Mouse (Mus musculus) liver, embryonic 13.5 days (tissue): ENCODE results near the gene Podxl2. TPM values are rescaled to one million over a fixed set of nuclear protein-coding genes. Genes with fewer than 3 reads are reported as not detected.

ENCODE experiments used
- ATAC-seq: fragments of 200-750 bp; cut with Nextera tagmentation; 2 replicates; pipeline ENCODE4 v1.8.0; 2017; ENCODE audit warnings: low read depth, mild to moderate bottlenecking, moderate number of reproducible peaks, moderate library complexity
- DNase-seq: peaks from one replicate; pipeline ENCODE4 v3.0.0; 2022
- H3K27ac ChIP-seq: fragments of 300-500 bp; sonication (generic); 2 replicates; pipeline ENCODE4 v1.5.1; 2015; ENCODE audit warnings: moderate library complexity, mild to moderate bottlenecking, inconsistent platforms
- H3K27me3 ChIP-seq: fragments of 300-500 bp; sonication (generic); 2 replicates; pipeline ENCODE4 v1.6.1; 2015; ENCODE audit warnings: mild to moderate bottlenecking, inconsistent platforms
- H3K36me3 ChIP-seq: fragments of 300-500 bp; sonication (generic); 2 replicates; pipeline ENCODE4 v1.6.1; 2015; ENCODE audit warnings: mild to moderate bottlenecking, inconsistent platforms
- H3K4me1 ChIP-seq: fragments of 300-500 bp; sonication (generic); replicated peaks from 2 replicates; pipeline ENCODE4 v1.6.1; 2015; ENCODE audit warnings: inconsistent platforms
- H3K4me2 ChIP-seq: fragments of 300-500 bp; sonication (generic); 2 replicates; pipeline ENCODE4 v1.6.1; 2015; ENCODE audit warnings: inconsistent platforms, mild to moderate bottlenecking, moderate library complexity
- H3K4me3 ChIP-seq: fragments of 300-500 bp; sonication (generic); replicated peaks from 2 replicates; pipeline ENCODE4 v1.5.1; 2015; ENCODE audit warnings: mild to moderate bottlenecking, inconsistent platforms
- H3K9ac ChIP-seq: fragments of 300-500 bp; sonication (generic); 2 replicates; pipeline ENCODE4 v1.6.1; 2015; ENCODE audit warnings: mild to moderate bottlenecking, inconsistent platforms
- H3K9me3 ChIP-seq: fragments of 300-500 bp; sonication (generic); replicated peaks from 2 replicates; pipeline ENCODE4 v1.6.1; 2016; ENCODE audit warnings: inconsistent platforms
- WGBS: fragments of 180-500 bp; shearing (Covaris S2); methylation state at CpG from one replicate; pipeline ENCODE4 v1.1.7; 2015; ENCODE audit not compliant: insufficient replicate concordance; 5-methylcytosine and 5-hydroxymethylcytosine counted together
- polyA plus RNA-seq: library from polyadenylated mRNA; unstranded; fragments of >200 nt; fragmentation: Nextera tagmentation; extraction: Ambion mirVana; gene quantifications from 2 replicates; pipeline ENCODE4 v1.2.1, GENCODE M21; 2015

Gene Podxl2
- polyA plus RNA-seq, 1 experiment from 2014 or later, result 2.3 TPM

DNA sequence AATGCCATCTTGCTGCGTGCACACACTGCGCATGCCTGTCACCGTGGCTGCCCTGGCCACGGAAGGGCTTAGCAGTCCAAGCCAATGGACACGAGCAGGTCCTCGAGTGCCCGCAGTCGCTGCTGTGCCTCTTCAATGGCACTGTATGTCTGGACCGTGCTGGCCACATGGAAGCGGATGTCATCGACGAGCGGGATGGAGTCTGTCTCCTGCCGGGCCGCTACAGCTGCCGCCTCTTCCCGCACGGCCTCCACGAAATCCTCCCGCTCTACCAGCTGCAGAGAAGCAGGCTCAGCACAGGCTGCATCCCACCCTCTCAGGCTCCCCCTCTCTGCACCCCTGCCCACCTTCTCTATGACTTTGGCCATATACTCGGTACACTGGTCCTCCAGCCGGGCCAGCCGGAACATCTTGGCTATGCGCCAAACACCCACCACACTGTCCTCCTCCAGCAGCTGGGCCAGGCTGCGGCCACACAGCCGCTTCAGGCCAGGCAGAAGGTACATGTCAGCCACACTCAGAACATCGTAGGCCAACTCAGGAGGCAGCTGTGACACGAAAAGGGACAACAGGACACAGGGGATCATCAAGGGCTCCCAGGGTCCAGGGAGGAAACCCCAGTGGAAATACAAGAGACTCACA is 38.5 kb downstream of the Podxl2 start:
- 87% methylated on average over 28 of the region's 28 CpGs for WGBS
- peaks cover 75% of the 10 kb centered on the region for H3K4me1 ChIP-seq
- no peak overlapping the region for H3K9ac ChIP-seq
- DNase-seq (no peak), ATAC-seq (no peak)
- H3K27ac ChIP-seq, result peak overlapping the region; percentile 94
- H3K27me3 ChIP-seq, result no peaks in the 10 kb centered on the region
- H3K4me3 ChIP-seq, result no peak overlapping the region
- H3K9me3 ChIP-seq, result no peaks in the 10 kb centered on the region
- H3K4me2 ChIP-seq, result peak overlapping the region; percentile 56; the same call in 1 of the 2 replicates
- peaks cover 58% of the 10 kb centered on the region for H3K36me3 ChIP-seq

DNA sequence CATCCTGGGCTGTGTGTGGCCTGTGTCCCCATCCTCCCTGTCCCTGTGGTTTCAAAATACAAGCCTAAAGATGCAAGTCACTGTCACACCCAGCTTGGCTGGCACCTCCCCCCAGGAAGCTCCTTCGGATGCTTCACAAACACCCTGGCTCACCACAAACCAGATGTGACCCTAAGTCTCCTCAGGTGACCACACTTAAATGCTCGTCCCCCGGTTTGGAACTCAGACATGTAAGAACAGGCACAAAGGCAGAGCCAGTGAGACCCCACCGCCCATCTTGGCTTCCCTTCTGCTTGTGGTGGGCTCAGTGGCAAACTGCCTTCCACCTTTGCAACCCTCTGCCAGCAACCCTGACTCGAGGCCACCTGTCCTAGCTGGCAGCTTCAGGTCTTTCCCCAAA is 39.8 kb downstream of the Podxl2 start:
- ATAC-seq, result peak; percentile 86
- Histone ChIP-seq H3K9me3 (no peaks in the 10 kb centered on the region), H3K27me3 (no peaks in the 10 kb centered on the region), H3K9ac (peak overlapping the region; percentile 70), H3K4me1 (peaks cover 66% of the 10 kb centered on the region), H3K4me2 (peak overlapping the region; percentile 56), H3K27ac (peak overlapping the region; percentile 94), H3K36me3 (peaks cover 53% of the 10 kb centered on the region), H3K4me3 (peak overlapping the region; percentile 28)
- WGBS, result 18% methylated on average over 5 of the region's 5 CpGs
- peak; percentile 62 for DNase-seq

DNA sequence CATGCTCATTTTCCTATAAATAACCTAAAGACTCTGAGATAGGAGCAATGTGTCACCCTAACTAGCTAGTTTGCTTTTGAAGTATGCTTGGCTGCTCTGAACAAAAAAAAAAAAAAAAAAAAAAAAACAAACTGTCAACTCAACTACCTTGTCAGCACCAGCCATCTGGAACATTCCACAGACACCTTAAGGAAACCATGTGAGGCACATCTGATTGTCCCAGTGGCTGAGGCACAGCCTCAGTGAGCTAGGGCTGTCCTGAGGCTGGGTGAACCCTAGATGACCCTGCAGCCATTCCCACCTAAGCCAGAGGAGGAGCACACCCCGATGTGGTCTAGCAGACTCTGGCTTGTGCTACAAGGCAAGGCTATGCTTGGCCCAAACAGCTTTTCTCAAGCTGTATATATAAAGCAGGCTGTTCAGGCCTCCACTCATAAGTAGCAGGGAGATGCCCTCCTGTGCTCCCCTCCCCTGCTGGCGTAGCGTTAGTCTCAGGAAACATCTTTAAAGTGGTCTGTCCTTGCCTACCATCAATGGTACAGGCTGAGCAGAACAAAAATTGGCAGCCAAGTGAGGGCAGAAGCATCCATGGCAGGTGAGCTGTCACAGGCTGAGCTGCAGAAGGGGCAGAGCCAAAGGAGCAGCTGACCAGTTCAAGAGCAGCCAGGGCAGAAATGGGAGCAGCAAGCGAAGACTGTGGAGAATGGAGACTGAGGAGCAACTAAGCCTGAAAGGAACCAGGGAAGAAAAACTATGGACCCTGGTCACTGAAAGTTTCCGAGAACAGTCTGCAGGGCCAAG is 41.3 kb downstream of the Podxl2 start:
- ATAC-seq (no peak), DNase-seq (no peak)
- 72% methylated on average over 5 of the region's 5 CpGs for WGBS
- Histone ChIP-seq H3K36me3 (peaks cover 38% of the 10 kb centered on the region), H3K4me2 (no peak overlapping the region), H3K9ac (peak overlapping the region; percentile 61), H3K27me3 (no peaks in the 10 kb centered on the region), H3K4me1 (peaks cover 59% of the 10 kb centered on the region), H3K9me3 (no peaks in the 10 kb centered on the region), H3K27ac (peak overlapping the region; percentile 94), H3K4me3 (no peak overlapping the region)

- Histone ChIP-seq H3K27me3 (no peaks in the 10 kb centered on the region), H3K4me1 (peaks cover 62% of the 10 kb centered on the region)
Measured at GRCm38 (mm10) chr6:88832663-88833062, 42.2 kb downstream of the Podxl2 start.

DNA sequence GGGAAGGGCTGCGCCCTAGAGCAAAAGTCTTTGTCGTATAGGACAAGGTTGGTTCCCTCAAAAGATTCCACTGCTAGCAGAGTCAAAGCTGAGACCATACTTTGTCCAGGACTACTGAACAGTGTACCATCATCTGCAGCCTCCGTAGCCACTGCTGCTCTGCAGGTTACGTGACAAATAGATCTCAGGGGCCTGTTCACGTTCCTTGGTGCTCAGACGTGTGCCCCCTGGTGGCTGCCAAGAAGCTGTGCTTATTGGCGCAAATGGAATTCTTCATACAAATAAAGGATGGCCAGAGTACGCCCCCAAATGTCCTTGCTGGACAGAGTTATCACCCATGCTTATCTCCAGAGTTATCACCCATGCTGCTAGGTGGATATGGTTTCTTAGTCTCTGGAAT is 43.4 kb downstream of the Podxl2 start:
- DNase-seq (peak; percentile 45), ATAC-seq (no peak)
- peaks cover 34% of the 10 kb centered on the region for H3K36me3 ChIP-seq
- H3K9ac ChIP-seq, result no peak overlapping the region
- no peak overlapping the region for H3K27ac ChIP-seq
- no peaks in the 10 kb centered on the region for H3K9me3 ChIP-seq
- H3K27me3 ChIP-seq, result no peaks in the 10 kb centered on the region
- no peak overlapping the region for H3K4me2 ChIP-seq
- no peak overlapping the region for H3K4me3 ChIP-seq
- WGBS, result 29% methylated on average over 8 of the region's 8 CpGs
- peaks cover 68% of the 10 kb centered on the region for H3K4me1 ChIP-seq

More at GRCm38 (mm10) chr6:88832663-88833062, 42.2 kb downstream of the Podxl2 start:
- ATAC-seq, result peak; percentile 55
- no peak for DNase-seq
- 65% methylated on average over 5 of the region's 5 CpGs for WGBS
- Histone ChIP-seq H3K4me3 (no peak overlapping the region), H3K4me2 (no peak overlapping the region), H3K9me3 (no peaks in the 10 kb centered on the region), H3K36me3 (peaks cover 35% of the 10 kb centered on the region), H3K27ac (peak overlapping the region; percentile 61), H3K9ac (no peak overlapping the region)

DNA sequence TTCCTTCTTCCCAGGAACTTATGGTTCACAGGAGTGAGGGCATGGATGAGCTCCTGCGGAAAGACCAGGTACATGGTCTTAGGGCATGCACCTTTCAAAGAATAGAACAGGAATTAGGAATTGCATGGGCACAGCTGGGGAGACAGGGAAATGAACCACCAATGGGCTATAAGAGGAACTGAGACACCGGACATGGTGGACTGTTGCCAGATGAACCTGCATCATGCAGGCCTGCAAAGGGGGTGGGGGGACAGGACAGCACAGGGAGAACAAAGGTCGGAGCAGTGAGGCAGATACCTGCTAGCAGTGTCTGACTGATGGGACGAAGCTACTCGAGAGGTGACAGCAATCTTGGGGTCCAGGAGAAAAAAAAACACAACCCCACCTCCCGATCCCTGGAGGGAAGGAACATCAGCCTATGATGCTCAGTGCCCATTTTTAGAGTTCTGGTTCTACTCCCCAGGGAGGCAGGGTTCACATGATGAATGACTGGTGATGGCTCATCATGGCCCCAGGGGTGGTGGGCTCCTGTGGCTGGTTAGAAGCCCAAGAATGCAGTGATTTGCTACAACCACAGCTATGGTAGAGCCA is 44.6 kb downstream of the Podxl2 start:
- no peaks in the 10 kb centered on the region for H3K27me3 ChIP-seq
- DNase-seq, result no peak
- H3K4me1 ChIP-seq, result peaks cover 61% of the 10 kb centered on the region
- WGBS, result 83% methylated on average over 6 of the region's 6 CpGs
- H3K9me3 ChIP-seq, result no peaks in the 10 kb centered on the region
- H3K27ac ChIP-seq, result no peak overlapping the region
- H3K9ac ChIP-seq, result no peak overlapping the region
- ATAC-seq, result no peak
- peaks cover 34% of the 10 kb centered on the region for H3K36me3 ChIP-seq
- no peak overlapping the region for H3K4me3 ChIP-seq
- no peak overlapping the region for H3K4me2 ChIP-seq

- Histone ChIP-seq H3K4me3 (no peak overlapping the region), H3K9ac (no peak overlapping the region), H3K4me1 (peaks cover 54% of the 10 kb centered on the region), H3K36me3 (peaks cover 39% of the 10 kb centered on the region), H3K9me3 (no peaks in the 10 kb centered on the region), H3K4me2 (no peak overlapping the region), H3K27ac (no peak overlapping the region), H3K27me3 (no peaks in the 10 kb centered on the region)
- DNase-seq (no peak), ATAC-seq (no peak)
- 68% methylated on average over 4 of the region's 4 CpGs for WGBS
Measured at GRCm38 (mm10) chr6:88829579-88829978, 45.3 kb downstream of the Podxl2 start.

GRCm38 (mm10) chr6:88828206-88829009 is 46.4 kb downstream of the Podxl2 start:
- H3K36me3 ChIP-seq, result peaks cover 48% of the 10 kb centered on the region
- peaks cover 43% of the 10 kb centered on the region for H3K4me1 ChIP-seq
- H3K9me3 ChIP-seq, result no peaks in the 10 kb centered on the region
- H3K4me3 ChIP-seq, result no peak overlapping the region
- 60% methylated on average over 15 of the region's 15 CpGs for WGBS
- no peak overlapping the region for H3K9ac ChIP-seq
- H3K27ac ChIP-seq, result peak overlapping the region; percentile 31; the same call in 1 of the 2 replicates
- ATAC-seq, result no peak
- no peak overlapping the region for H3K4me2 ChIP-seq
- no peaks in the 10 kb centered on the region for H3K27me3 ChIP-seq
- no peak for DNase-seq

- H3K9me3 ChIP-seq, result no peaks in the 10 kb centered on the region
- no peaks in the 10 kb centered on the region for H3K27me3 ChIP-seq
- WGBS, result 44% methylated on average over 13 of the region's 13 CpGs
- H3K4me3 ChIP-seq, result no peak overlapping the region
- no peak for DNase-seq
- no peak overlapping the region for H3K4me2 ChIP-seq
- peak overlapping the region; percentile 31; the same call in 1 of the 2 replicates for H3K27ac ChIP-seq
- peaks cover 35% of the 10 kb centered on the region for H3K4me1 ChIP-seq
- ATAC-seq, result no peak
- no peak overlapping the region for H3K9ac ChIP-seq
- H3K36me3 ChIP-seq, result peaks cover 55% of the 10 kb centered on the region
Measured at GRCm38 (mm10) chr6:88827395-88828205, 47.2 kb downstream of the Podxl2 start.

- no peaks in the 10 kb centered on the region for H3K9me3 ChIP-seq
- no peak overlapping the region for H3K4me3 ChIP-seq
- DNase-seq, result no peak
- H3K4me1 ChIP-seq, result peaks cover 30% of the 10 kb centered on the region
- H3K36me3 ChIP-seq, result peaks cover 62% of the 10 kb centered on the region
- no peaks in the 10 kb centered on the region for H3K27me3 ChIP-seq
- H3K27ac ChIP-seq, result 0 out of 2 replicates have a peak overlapping the region, but pooled peaks have one; percentile 4
- ATAC-seq, result no peak
- H3K4me2 ChIP-seq, result no peak overlapping the region
- WGBS, result 72% methylated on average over 3 of the region's 3 CpGs
- no peak overlapping the region for H3K9ac ChIP-seq
Measured at GRCm38 (mm10) chr6:88826965-88827364, 47.9 kb downstream of the Podxl2 start.
